Mouse (Mus musculus) testis, postnatal 10 days (tissue): ENCODE measurements around the gene Mis18a.

ENCODE experiments used
- DNase-seq: peaks from one replicate; pipeline ENCODE4 v3.0.0; 2021; ENCODE audit warnings: low spot score

The Mis18a gene

DNA sequence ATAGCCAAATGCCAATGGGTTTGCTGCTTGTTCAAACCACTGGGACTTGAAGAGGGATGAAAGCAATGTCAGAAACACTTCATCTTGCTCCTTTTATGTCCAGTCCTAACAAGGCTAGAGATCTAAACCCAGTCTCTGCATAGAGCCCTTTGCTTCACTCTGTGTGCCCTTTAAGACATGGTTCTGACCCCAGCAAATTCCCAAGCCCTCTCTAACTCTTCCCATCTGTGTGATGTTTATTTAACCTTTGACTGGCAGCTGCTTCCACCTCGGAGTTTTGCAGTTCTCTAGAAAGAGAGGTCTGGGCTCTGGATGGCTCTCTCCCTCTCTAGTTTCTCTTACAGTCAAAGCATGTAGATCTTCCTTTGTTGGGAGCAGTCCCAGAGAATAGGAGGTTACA lies 23.6 kb downstream of the Mis18a start:
- DNase-seq: no peak

DNA sequence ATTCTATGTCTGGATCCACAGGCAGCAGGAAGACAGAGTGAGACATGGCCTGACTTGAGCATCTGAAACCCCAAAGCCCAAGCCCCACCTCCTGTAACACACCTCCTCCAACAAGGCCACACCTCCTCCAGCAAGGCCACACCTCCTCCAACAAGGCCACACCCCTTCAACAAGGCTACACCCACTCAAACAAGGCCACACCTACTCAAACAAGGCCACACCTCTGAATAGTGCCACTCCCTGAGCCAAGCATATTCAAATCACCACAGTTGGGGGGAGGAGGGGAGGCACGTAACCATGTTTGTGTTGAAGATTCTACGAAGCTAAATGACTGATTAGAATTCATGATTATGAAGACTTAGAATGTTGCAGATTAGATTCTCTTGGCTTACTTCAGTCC lies 25.7 kb downstream of the Mis18a start:
- DNase-seq: no peak

DNA sequence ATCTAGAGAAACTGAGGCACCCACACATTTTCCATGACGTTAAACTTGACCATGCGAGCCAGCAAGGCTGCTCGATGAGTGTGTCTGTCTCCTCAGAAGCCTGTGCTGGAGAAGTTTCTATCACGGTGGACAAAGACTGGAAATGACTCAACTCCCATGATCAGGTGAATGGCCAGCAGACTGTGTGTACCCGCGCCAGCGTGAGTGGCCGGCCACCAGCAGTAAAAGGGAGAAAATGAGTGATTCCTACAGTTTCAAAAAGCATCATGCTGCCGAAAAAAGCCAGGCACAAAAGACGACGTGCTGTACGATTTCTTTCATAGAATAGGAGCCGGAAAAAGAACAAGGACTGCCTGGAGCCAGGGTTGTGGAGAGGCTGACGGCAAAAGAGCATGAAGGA lies 27.8 kb downstream of the Mis18a start:
- DNase-seq: no peak

DNA sequence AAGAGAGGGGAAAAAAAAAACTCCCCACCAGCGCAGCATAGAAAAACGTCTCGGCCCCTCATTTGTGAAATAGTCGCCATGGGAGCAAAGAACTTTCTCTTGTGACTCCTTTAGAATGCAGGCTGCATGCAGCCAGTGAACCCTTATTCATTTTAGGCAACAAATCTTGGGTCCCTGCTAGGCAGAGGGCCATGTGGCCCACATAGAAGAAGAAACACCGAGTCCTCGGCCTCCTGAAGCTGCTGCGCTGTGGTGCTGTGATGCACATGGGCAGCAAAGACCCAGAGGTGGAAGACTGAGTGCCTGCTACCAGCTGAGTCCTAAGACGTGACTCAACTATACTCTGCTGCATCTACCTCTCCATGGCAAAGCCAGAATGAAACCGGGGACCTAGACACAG lies 30.9 kb downstream of the Mis18a start:
- DNase-seq: peak; percentile 27

DNA sequence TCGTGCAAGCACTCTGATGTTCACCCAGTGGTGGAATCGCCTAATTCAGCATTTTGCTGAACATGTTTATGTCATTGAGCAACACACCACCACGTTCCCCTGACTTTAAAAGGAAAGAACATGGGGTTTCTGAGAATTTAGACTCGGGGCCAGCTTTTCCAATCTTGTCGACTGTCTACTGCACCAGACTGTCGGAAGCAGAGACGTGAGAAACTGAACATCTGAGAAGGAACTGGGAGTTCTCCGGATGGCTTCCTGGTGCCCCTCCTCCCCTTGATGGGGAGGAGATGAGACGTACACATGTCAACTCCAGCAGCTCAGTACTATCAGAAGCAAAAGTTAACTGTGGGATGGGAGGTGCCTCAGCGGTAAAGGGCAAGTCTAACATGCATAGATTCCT lies 32.1 kb downstream of the Mis18a start:
- DNase-seq: peak; percentile 30

DNA sequence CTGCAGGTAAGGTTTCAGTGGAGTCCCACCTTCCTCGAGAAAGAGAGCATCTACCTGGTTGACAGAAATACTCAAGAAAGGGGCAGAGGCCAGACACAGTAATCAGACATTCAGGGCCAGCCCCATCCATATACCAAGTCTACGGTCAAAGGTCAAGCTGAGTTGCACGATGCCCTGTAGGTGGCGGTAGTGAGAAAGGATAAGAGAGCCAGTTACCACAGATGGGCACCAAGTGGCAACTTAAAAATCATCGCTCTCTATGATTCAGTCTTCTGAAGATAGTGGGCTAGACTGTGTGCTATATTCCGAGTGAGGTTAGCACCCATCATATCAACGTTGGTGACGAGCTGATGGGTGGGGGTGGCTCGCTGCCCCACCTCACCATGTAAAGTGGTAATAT lies 32.5 kb downstream of the Mis18a start:
- peak; percentile 71 for DNase-seq

DNA sequence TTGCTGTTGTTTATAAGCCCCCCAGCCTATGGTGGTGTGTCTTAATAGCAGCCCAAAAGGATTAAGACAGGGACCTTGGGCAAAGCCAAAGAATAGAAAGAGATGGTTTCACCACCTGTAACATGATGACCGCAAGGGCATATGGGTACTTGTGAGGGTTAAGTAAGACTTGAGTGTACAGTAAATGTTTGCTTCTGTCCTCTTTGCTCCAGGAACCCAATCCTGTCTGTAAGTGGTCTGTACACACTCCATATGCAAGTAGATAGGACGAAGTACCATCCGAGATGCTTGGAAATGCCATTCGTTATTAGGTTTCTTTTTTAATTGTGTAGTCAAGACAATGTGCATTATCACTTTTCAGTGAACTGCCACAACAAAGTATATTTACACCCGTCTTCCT lies 33.6 kb downstream of the Mis18a start:
- DNase-seq: no peak

DNA sequence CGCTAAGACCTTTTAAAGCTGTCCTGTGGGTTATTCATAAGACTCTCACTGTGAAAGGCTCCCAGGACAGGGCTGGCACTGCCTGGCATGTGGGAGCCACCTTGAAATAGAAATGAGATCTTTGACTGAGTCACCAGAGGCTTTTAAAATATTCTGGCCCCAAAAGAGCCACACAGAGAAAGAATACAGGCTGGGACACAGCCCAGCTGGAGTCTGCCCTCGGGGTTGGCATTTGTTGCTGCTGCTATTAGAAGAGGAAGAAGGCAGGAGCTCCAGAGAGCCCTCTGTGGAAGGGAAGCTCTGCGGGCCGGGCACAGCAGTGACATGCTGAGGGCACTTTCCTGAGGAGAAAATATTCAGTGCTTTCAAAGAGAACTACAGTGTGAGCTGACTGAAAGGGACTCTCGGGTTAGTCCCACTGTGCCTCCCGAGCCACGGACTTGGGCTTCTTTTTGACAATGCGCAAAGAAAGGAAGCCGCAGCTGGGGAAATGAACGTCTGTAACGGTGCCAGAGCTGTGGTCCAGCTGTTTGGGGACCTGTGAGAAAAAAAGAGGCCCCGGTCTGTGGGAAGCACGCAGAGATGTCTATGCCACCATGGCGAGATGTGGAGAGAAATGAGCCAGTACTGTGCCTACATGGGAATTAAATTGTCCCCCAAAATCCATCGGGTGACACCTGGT lies 34.4 kb downstream of the Mis18a start:
- no peak for DNase-seq

DNA sequence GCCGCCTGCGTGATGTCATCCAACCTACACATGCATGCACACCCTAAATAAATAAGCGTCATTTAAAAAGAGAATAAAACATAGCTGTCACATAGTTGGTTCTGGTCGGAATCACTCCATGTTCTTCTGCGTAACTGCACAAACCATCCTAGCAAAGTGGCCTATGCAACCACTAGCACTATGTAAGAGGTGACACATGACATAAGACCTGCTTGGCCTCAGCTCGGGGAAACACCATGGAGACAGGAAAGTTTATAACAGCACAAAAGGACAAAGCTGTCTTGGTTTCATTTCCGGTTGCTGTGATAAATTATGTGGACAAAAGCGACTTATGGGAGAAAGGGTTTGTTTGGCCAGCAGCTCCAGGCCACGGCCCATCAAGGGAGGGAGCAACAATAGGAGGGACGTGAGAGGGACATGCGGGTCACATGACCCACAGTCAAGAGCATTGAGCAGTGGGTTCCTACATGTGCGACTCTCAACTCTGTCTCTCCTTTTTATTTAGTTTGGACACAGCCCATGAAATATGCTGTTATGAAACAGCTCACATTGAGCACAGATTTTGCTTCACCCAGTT lies 39.4 kb downstream of the Mis18a start:
- no peak for DNase-seq

DNA sequence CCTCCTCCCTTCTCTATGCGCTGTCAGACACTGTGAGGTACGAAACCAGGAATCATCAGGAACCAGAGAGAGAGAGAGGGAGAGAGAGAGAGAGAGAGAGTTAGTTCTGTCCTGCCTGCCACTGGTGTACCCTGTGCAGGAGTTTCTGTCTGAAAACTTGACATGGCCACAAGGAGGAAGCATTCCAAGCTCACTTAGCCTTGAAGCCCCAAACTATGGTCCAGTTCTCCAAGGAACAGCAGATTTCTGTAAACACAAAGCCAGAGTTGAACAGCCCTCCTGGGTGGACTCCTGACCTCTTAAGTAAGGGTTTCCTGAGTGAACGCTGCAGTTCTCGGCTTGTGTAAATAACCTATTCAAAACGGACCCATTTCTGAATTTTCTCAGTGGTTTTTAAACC lies 40.2 kb downstream of the Mis18a start:
- no peak for DNase-seq

DNA sequence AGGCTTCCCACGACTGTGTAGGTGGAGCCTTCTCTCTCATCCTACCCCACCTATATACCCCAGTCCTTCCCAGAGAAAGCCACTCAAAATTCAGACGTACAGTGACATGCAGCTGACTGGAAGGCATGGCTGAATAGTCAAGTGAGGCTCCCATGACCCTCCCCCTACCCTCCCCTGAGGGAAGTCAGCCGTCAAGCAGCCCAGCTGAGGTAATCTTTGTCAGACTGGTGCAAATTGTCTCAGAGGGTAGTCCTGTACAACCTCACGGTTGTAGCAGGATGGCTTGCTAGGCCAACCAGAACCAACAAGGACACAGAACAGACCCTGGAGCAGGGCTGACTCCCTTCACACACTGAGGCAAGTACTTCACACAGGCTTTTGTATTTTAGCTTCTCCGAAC lies 43.1 kb downstream of the Mis18a start:
- DNase-seq: no peak

DNA sequence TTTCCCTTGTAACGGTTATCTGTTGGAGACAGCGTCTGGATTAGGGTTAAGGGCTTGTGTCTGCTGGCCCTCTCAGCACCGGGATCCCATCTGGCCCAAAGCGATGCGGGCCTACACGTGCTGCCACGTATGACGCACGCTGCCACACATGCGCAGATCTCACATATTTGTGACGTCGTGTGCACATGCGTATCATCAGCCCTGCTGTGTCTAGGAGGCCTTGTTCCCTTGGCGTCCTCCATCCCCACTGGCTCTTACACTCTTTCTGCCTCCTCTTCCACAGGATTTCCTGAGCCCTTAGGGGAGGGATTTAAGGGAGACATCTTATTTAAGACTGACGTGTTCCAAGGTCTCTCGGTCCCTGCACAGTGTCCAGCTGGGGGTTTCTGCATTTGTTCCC lies 47.2 kb downstream of the Mis18a start:
- DNase-seq: no peak

DNA sequence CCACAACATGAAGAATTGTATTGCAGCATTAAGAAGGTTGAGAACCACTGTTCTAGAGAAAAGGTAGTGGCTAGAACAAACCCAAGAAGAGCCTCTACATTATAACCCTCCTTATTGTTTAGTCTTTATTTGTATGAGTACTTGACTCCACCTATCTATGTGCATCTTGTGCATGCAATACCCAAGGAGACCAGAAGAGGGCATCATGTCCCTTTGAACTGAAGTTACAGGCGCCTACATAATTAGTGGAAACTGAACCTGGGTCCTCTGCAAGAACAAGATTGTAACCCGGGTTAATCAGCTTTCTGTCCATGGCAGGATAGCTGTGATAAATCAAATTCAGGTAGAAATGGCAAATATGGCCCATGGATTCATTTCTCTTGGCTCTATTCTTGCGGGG lies 48.4 kb downstream of the Mis18a start:
- DNase-seq: no peak

DNA sequence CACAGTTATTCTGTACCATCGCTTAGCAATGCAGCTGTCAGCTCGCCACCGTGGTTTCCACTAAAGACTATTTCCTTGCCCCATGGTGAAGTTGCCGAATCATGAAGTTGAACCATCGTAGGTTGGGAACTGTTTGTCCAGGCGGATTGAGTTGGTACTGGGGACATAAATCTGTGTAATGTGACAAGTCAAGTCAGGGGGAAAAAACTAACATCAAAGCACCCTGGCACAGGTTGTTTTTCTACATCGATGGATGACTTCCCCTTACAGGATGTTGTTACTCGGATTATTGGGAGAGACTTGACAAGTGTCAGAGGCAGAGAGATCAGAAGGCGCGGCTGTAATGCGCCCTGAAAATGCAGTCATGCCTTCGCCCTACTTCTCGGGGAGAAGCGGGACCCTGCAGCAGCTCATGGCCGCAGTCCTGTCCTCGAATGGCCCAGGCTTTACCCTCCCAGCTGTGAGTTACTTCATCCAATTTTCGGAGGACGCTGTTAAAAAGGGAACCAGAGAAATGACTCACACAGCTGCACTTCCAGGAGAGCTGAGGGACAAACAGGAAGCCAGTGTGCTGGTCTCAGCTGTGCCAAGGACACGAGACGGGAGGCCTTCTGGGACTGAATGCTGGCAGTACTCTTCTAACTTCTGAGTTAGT lies 50.2 kb downstream of the Mis18a start:
- no peak for DNase-seq

DNA sequence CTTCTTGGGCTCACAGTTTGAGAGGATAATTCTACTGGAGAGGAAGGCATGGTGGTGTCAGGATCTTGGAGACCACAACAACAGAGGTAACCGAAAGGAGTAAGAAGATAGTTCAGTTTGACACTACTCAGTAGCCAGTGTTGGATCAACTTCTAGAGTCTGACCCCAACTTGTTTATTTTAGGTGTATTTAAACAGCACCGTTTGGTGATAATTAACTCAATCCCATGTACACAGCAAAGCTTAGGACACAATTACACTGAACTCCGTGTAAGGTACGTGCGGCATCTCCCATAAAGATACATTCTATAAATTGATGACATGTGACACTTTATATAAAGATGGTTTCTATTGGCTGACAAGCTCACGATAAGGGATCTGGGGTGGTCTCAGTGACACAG lies 52.6 kb downstream of the Mis18a start:
- DNase-seq: no peak

DNA sequence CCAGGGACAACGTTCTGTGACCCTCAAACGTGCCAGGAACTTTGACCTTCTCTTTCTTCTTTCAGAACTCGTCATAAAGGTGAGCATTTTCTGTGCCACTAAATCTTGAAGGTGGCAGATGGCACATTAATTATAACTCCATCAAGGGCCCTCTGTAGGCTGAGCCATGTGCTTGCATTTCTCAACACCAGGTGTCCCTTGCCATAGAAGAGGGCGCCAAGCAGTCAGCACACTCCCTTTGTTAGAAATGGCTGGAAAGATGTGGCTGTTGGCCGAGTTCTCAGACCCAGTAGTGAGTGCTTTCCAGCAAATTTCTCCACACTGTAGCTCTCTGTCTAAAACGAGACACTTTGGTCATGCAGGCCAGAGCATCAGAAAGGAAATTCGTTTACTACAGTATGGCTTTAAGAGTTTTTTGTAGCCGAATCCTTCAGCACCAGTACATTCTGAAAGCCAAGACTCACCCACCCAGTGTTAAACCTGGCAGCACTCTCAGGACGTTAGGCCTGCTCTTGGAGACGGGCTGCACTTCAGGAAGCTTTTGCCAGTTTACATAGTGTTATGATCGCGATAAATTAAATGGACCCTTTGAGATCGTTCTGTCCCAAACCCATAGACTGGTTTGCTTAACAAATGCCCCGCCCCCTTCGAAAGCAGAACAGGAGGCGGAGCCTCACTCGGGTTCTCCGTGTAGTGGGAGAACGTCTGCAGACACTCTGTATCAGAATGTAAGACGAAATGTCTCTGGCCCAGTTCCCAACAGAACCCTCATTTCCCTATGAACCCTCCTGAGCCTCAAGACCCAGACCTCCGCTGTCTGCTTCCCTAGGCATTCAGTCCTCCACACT lies 53.5 kb downstream of the Mis18a start:
- peak; percentile 52 for DNase-seq
